Mouse (Mus musculus): Measurements from ENCODE around the gene Ccdc33. TPM values are rescaled to one million over a fixed set of nuclear protein-coding genes. Genes with fewer than 3 reads are reported as not detected.

The Ccdc33 gene
- polyA plus RNA-seq, 1 experiment from 2014 or later = 0.16 TPM

GRCm38 (mm10) chr9:58003272-58003671, 115.4 kb downstream of the Ccdc33 start:
- WGBS = 6% methylated on average over 2 of the region's 2 CpGs

GRCm38 (mm10) chr9:57999676-58000075, 118.9 kb downstream of the Ccdc33 start:
- Histone ChIP-seq H3K36me3 (ENCODE audit: control insufficient read depth, insufficient read depth) (no peaks in the 10 kb centered on the region), H3K9ac (ENCODE audit: low read depth, low read length) (no peak overlapping the region), H3K27ac (ENCODE audit: low read depth, low read length) (no peak overlapping the region), H3K4me1 (replicated peaks; ENCODE audit: control insufficient read depth, insufficient read depth, low read length) (no peaks in the 10 kb centered on the region), H3K27me3 (replicated peaks; ENCODE audit: control insufficient read depth, insufficient read depth, low read length) (peaks cover 16% of the 10 kb centered on the region), H3K4me3 (ENCODE audit: low read depth, low read length) (no peak overlapping the region), H3K9me3 (ENCODE audit: control insufficient read depth) (no peaks in the 10 kb centered on the region), H3K4me2 (replicated peaks; ENCODE audit: low read depth) (no peak overlapping the region)
- WGBS = 49% methylated on average over 2 of the region's 2 CpGs
- ATAC-seq = no peak
- TF ChIP-seq CTCF (IDR thresholded peaks at IDR 0.05; ENCODE audit: low read depth) = peak; percentile 6; the same call in 1 of the 2 replicates

More at GRCm38 (mm10) chr9:58003272-58003671, 115.4 kb downstream of the Ccdc33 start:
- H3K9me3 ChIP-seq (ENCODE audit: control insufficient read depth) = no peaks in the 10 kb centered on the region
- no peaks in the 10 kb centered on the region for H3K4me1 ChIP-seq (replicated peaks; ENCODE audit: control insufficient read depth, insufficient read depth, low read length)
- no peak overlapping the region for H3K27ac ChIP-seq (ENCODE audit: low read depth, low read length)
- H3K9ac ChIP-seq (ENCODE audit: low read depth, low read length) = no peak overlapping the region
- H3K36me3 ChIP-seq (ENCODE audit: control insufficient read depth, insufficient read depth) = no peaks in the 10 kb centered on the region
- no peaks in the 10 kb centered on the region for H3K27me3 ChIP-seq (replicated peaks; ENCODE audit: control insufficient read depth, insufficient read depth, low read length)
- no peak for ATAC-seq
- no peak overlapping the region for H3K4me2 ChIP-seq (replicated peaks; ENCODE audit: low read depth)
- no peak for TF ChIP-seq CTCF (IDR thresholded peaks at IDR 0.05; ENCODE audit: low read depth)
- no peak overlapping the region for H3K4me3 ChIP-seq (ENCODE audit: low read depth, low read length)

GRCm38 (mm10) chr9:57998685-57999084, 119.9 kb downstream of the Ccdc33 start:
- Histone ChIP-seq H3K36me3 (ENCODE audit: control insufficient read depth, insufficient read depth) (no peaks in the 10 kb centered on the region), H3K27me3 (replicated peaks; ENCODE audit: control insufficient read depth, insufficient read depth, low read length) (peaks cover 16% of the 10 kb centered on the region), H3K9me3 (ENCODE audit: control insufficient read depth) (no peaks in the 10 kb centered on the region), H3K9ac (ENCODE audit: low read depth, low read length) (no peak overlapping the region), H3K27ac (ENCODE audit: low read depth, low read length) (no peak overlapping the region), H3K4me2 (replicated peaks; ENCODE audit: low read depth) (no peak overlapping the region), H3K4me3 (ENCODE audit: low read depth, low read length) (no peak overlapping the region), H3K4me1 (replicated peaks; ENCODE audit: control insufficient read depth, insufficient read depth, low read length) (no peaks in the 10 kb centered on the region)
- WGBS = 70% methylated on average over 2 of the region's 2 CpGs
- no peak for TF ChIP-seq CTCF (IDR thresholded peaks at IDR 0.05; ENCODE audit: low read depth)
- ATAC-seq = no peak; the same call in 1 of the 2 replicates

GRCm38 (mm10) chr9:57998032-57998659, 120.5 kb downstream of the Ccdc33 start:
- peak; percentile 89 for TF ChIP-seq CTCF (IDR thresholded peaks at IDR 0.05; ENCODE audit: low read depth)

GRCm38 (mm10) chr9:57997511-57998031, 121.1 kb downstream of the Ccdc33 start:
- Histone ChIP-seq H3K4me2 (replicated peaks; ENCODE audit: low read depth) (peak overlapping the region; percentile 80), H3K9me3 (ENCODE audit: control insufficient read depth) (no peaks in the 10 kb centered on the region), H3K9ac (ENCODE audit: low read depth, low read length) (0 out of 2 replicates have a peak overlapping the region, but pooled peaks have one; percentile 22), H3K27me3 (replicated peaks; ENCODE audit: control insufficient read depth, insufficient read depth, low read length) (peaks cover 16% of the 10 kb centered on the region), H3K27ac (ENCODE audit: low read depth, low read length) (no peak overlapping the region), H3K4me1 (replicated peaks; ENCODE audit: control insufficient read depth, insufficient read depth, low read length) (no peaks in the 10 kb centered on the region), H3K4me3 (ENCODE audit: low read depth, low read length) (peak overlapping the region; percentile 37), H3K36me3 (ENCODE audit: control insufficient read depth, insufficient read depth) (no peaks in the 10 kb centered on the region)
- no peak for ATAC-seq
- no peak for TF ChIP-seq CTCF (IDR thresholded peaks at IDR 0.05; ENCODE audit: low read depth)
- WGBS = 18% methylated on average over 13 of the region's 13 CpGs

More at GRCm38 (mm10) chr9:57998032-57998659, 120.5 kb downstream of the Ccdc33 start:
- Histone ChIP-seq H3K4me1 (replicated peaks; ENCODE audit: control insufficient read depth, insufficient read depth, low read length) (no peaks in the 10 kb centered on the region), H3K4me3 (ENCODE audit: low read depth, low read length) (peak overlapping the region; percentile 37), H3K9ac (ENCODE audit: low read depth, low read length) (0 out of 2 replicates have a peak overlapping the region, but pooled peaks have one; percentile 22), H3K27me3 (replicated peaks; ENCODE audit: control insufficient read depth, insufficient read depth, low read length) (peaks cover 16% of the 10 kb centered on the region), H3K36me3 (ENCODE audit: control insufficient read depth, insufficient read depth) (no peaks in the 10 kb centered on the region), H3K9me3 (ENCODE audit: control insufficient read depth) (no peaks in the 10 kb centered on the region), H3K27ac (ENCODE audit: low read depth, low read length) (no peak overlapping the region), H3K4me2 (replicated peaks; ENCODE audit: low read depth) (peak overlapping the region; percentile 80)
- WGBS = 3% methylated on average over 20 of the region's 20 CpGs
- peak; percentile 81 for ATAC-seq

GRCm38 (mm10) chr9:57995282-57995681, 123.3 kb downstream of the Ccdc33 start:
- Histone ChIP-seq H3K36me3 (ENCODE audit: control insufficient read depth, insufficient read depth) (no peaks in the 10 kb centered on the region), H3K9me3 (ENCODE audit: control insufficient read depth) (no peaks in the 10 kb centered on the region), H3K4me1 (replicated peaks; ENCODE audit: control insufficient read depth, insufficient read depth, low read length) (no peaks in the 10 kb centered on the region), H3K27me3 (replicated peaks; ENCODE audit: control insufficient read depth, insufficient read depth, low read length) (peaks cover 16% of the 10 kb centered on the region), H3K9ac (ENCODE audit: low read depth, low read length) (no peak overlapping the region), H3K4me2 (replicated peaks; ENCODE audit: low read depth) (no peak overlapping the region), H3K27ac (ENCODE audit: low read depth, low read length) (no peak overlapping the region), H3K4me3 (ENCODE audit: low read depth, low read length) (no peak overlapping the region)
- 44% methylated on average over 4 of the region's 4 CpGs for WGBS
- peak; percentile 77 for TF ChIP-seq CTCF (IDR thresholded peaks at IDR 0.05; ENCODE audit: low read depth)
- ATAC-seq = no peak
